Mouse (Mus musculus): ENCODE measurements around the gene Lrrc4.

DNA sequence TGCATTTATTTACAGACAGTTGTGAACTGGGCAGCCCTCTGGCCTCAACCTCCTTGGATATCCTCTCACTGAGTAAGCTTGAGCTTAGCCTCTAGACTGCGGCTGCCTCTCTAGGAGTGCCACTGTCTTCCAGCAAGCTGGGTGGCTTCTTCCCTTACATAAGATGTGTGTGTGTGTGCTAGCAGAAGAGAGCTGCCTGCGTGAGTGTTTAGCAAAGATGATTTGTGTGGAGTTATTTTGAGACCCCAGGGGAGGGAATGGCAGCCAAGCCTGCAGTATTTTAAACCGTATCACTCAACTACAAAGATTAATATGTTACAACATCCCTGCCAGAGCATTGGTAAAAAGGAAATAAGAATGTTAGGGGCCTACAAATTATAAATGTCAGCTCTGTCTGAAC, 49.9 kb downstream of the Lrrc4 start:
- TF ChIP-seq CTCF (IDR thresholded peaks at IDR 0.05; ENCODE audit: extremely low read depth, insufficient read depth, insufficient read length, insufficient replicate concordance) (no peak), POLR2A (IDR thresholded peaks at IDR 0.05; ENCODE audit: low read depth, low read length) (no peak)
